8 mouse cellular contexts compared by ENCODE assay signal in genomic region chr19:16598653-16599297, GRCm38 (mm10).
DNase-seq lines count a peak whose midpoint lies in the region; ATAC-seq lines count a peak whose summit lies in the region.

No protein-coding gene starts in this region.

- H3K4me3 ChIP-seq in heart, embryonic 10.5 days: 0 out of 2 replicates have a peak overlapping the region, but pooled peaks have one; percentile 25
- H3K4me3 ChIP-seq in limb, embryonic 15.5 days: no peak overlapping the region

- peak; percentile 7 for DNase-seq in thymus, postnatal 0 days (ENCODE audit: low spot score)
- DNase-seq in thymus, adult 18-20 months: no peak
- DNase-seq in heart, embryonic 10.5 days (ENCODE audit: low spot score): peak; percentile 76
- DNase-seq in retina, postnatal 1 day: peak; percentile 80
- no peak for DNase-seq in right cerebral cortex, adult 2 months (ENCODE audit: low spot score in 2 of 2)
- no peak for DNase-seq in right cerebral cortex, adult 18-20 months
- DNase-seq in liver: no peak

- ATAC-seq in limb, embryonic 15.5 days (ENCODE audit: insufficient number of reproducible peaks, low FRiP score, low TSS enrichment, low read depth): peak; percentile 57; the same call in 1 of the 2 replicates

- 43% methylated on average over 11 of the region's 11 CpGs for WGBS in heart, embryonic 10.5 days
- 27% methylated on average over 11 of the region's 11 CpGs for WGBS in limb, embryonic 15.5 days

- no peaks in the 10 kb centered on the region for H3K9me3 ChIP-seq in heart, embryonic 10.5 days
- H3K9me3 ChIP-seq in limb, embryonic 15.5 days: no peaks in the 10 kb centered on the region

- H3K36me3 ChIP-seq in heart, embryonic 10.5 days: no peaks in the 10 kb centered on the region
- H3K36me3 ChIP-seq in limb, embryonic 15.5 days: no peaks in the 10 kb centered on the region

- no peak overlapping the region; the same call in 1 of the 2 replicates for H3K4me2 ChIP-seq in limb, embryonic 15.5 days

- H3K27ac ChIP-seq in heart, embryonic 10.5 days: no peak overlapping the region
- H3K27ac ChIP-seq in limb, embryonic 15.5 days: no peak overlapping the region

- H3K9ac ChIP-seq in limb, embryonic 15.5 days: no peak overlapping the region

- peaks cover 7% of the 10 kb centered on the region for H3K4me1 ChIP-seq in heart, embryonic 10.5 days
- H3K4me1 ChIP-seq in limb, embryonic 15.5 days: peaks cover 8% of the 10 kb centered on the region

- H3K27me3 ChIP-seq in heart, embryonic 10.5 days (ENCODE audit: insufficient read depth, poor library complexity, severe bottlenecking): 0 out of 2 replicates have a peak, but pooled peaks cover 4% of the 10 kb centered on the region
- H3K27me3 ChIP-seq in limb, embryonic 15.5 days: no peaks in the 10 kb centered on the region

Comparison
In these comparisons a context has a peak if more than half of its experiments do, and no peak if none do; other contexts are left out.
1. DNase-seq: peak in thymus, postnatal 0 days (single experiment), heart, embryonic 10.5 days (single experiment) and retina, postnatal 1 day (single experiment); none in thymus, adult 18-20 months (0 of 2), right cerebral cortex, adult 2 months (0 of 2), right cerebral cortex, adult 18-20 months (single experiment) and liver (single experiment).